Mouse (Mus musculus) left cerebral cortex, adult 2 months (tissue): Measurements from ENCODE around the gene Bves. TPM values are rescaled to one million over a fixed set of nuclear protein-coding genes. Genes with fewer than 3 reads are reported as not detected.

Experiments
- DNase-seq, 2 experiments: peaks; one replicate each; pipeline ENCODE4 v3.0.0; 2021 to 2022; ENCODE audit warnings: low spot score in 2 of 2, mixed read lengths in 1 of 2; ENCODE audit errors: extremely low spot score in 1 of 2
- H3K27ac ChIP-seq: fragments of 200-600 bp; 2 replicates; pipeline ENCODE4 v1.8.1; 2022
- H3K4me3 ChIP-seq: fragments of 200-600 bp; 2 replicates; pipeline ENCODE4 v1.8.1; 2022
- CTCF ChIP-seq: fragments of 200-600 bp; IDR thresholded peaks from 2 replicates; pipeline ENCODE4 v1.8.1; 2022; ENCODE audit warnings: antibody characterized with exemption, mild to moderate bottlenecking, moderate library complexity
- intact Hi-C: fragments of 180-260 bp; cut with DNase I; formaldehyde crosslinking; loops from one replicate; pipeline ENCODE4 v1.15.1; 2025
- total RNA-seq, 2 experiments: library from RNA; stranded (reverse); gene quantifications; 2 replicates each; pipeline ENCODE4 v1.2.3; 2021

Gene Bves
- total RNA-seq, 2 experiments from 2014 or later: 0.43 to 1.1 TPM

GRCm38 (mm10) chr10:45412144-45412543 is 76.6 kb downstream of the Bves start:
- Histone ChIP-seq H3K27ac (no peak overlapping the region), H3K4me3 (no peak overlapping the region)
- no peak for DNase-seq
- intact Hi-C loops: no loop called here
- TF ChIP-seq CTCF: no peak

Other genes starting within 250 kb of the Bves start
- 1 to 10 TPM in 1 of 2 experiments, under 1 TPM in 1; 0.68 to 1.3 TPM for gene Popdc3, start 157.7 kb upstream of the Bves start, total RNA-seq
- 1 to 10 TPM; 5.2 to 5.8 TPM for gene Lin28b, start 150.6 kb downstream of the Bves start, total RNA-seq
- gene Hace1, start 242.1 kb downstream of the Bves start, total RNA-seq: 10 to 100 TPM; 50.7 to 54.6 TPM